Mouse (Mus musculus) subcutaneous adipose tissue, adult 2 months (tissue): ENCODE measurements around the gene Bckdha. TPM values are rescaled to one million over a fixed set of nuclear protein-coding genes. Genes with fewer than 3 reads are reported as not detected.

Experiments
- polyA plus RNA-seq: library from polyadenylated mRNA; depleted of rRNA; stranded (reverse); fragments of >200 nt; gene quantifications from 2 replicates; pipeline ENCODE4 v1.2.3, GENCODE M21; 2012; ENCODE audit warnings: low replicate concordance; rRNA removed

The Bckdha gene
- 292 and 459 TPM in 2 replicates for polyA plus RNA-seq

GRCm38 (mm10) chr7:25658657-25659472 is at the start of gene Bckdha, which contains the start of gene Exosc5:
Gene Bckdha, minus strand, starts transcription at chr7:25658981.
Gene Exosc5, plus strand, starts transcription at chr7:25659164.

GRCm38 (mm10) chr7:25686680-25687531 is 28.1 kb upstream of the Bckdha start, which contains the start of gene Tgfb1:
Gene Tgfb1, plus strand, starts transcription at chr7:25687002.

GRCm38 (mm10) chr7:25680514-25681258 is 21.9 kb upstream of the Bckdha start, which contains the start of gene B9d2:
Gene B9d2, plus strand, starts transcription at chr7:25680780.

GRCm38 (mm10) chr7:25674719-25675300 is 16.0 kb upstream of the Bckdha start, which contains the start of gene Tmem91:
Gene Tmem91, minus strand, starts transcription at chr7:25675166.

GRCm38 (mm10) chr7:25626509-25627430 is 32.0 kb downstream of the Bckdha start, which contains the start of gene B3gnt8:
Gene B3gnt8, plus strand, starts transcription at chr7:25626654.

GRCm38 (mm10) chr7:25618865-25619721 is 39.7 kb downstream of the Bckdha start, which contains the start of gene Dmac2:
Gene Dmac2, plus strand, starts transcription at chr7:25619414.

GRCm38 (mm10) chr7:25615706-25616011 is 43.1 kb downstream of the Bckdha start, which contains the start of gene Erich4:
Gene Erich4, minus strand, starts transcription at chr7:25615892.

Other genes with a start within 250 kb of the Bckdha start
- gene Cxcl17, start 246.1 kb downstream of the Bckdha start, polyA plus RNA-seq: 0.17 and 33.5 TPM in 2 replicates
- gene Ceacam1, start 181.4 kb downstream of the Bckdha start, polyA plus RNA-seq: 13.7 and 21.6 TPM in 2 replicates
- gene Ceacam2, start 119.1 kb downstream of the Bckdha start, polyA plus RNA-seq: 0.14 and 0.29 TPM in 2 replicates
- 0.18 TPM in 1 of 2 replicates, not detected in the other for gene Erich4, start 43.1 kb downstream of the Bckdha start, polyA plus RNA-seq
- gene Dmac2, start 39.6 kb downstream of the Bckdha start, polyA plus RNA-seq: 33.4 and 43.7 TPM in 2 replicates
- 16.1 and 17.9 TPM in 2 replicates for gene B3gnt8, start 32.3 kb downstream of the Bckdha start, polyA plus RNA-seq
- 72.4 and 79.6 TPM in 2 replicates for gene Exosc5, start 183 bp upstream of the Bckdha start, polyA plus RNA-seq
- gene Tmem91, start 16.2 kb upstream of the Bckdha start, polyA plus RNA-seq: 1.4 and 2.1 TPM in 2 replicates
- gene B9d2, start 21.8 kb upstream of the Bckdha start, polyA plus RNA-seq: 35.0 and 43.1 TPM in 2 replicates
- gene Tgfb1, start 28.0 kb upstream of the Bckdha start, polyA plus RNA-seq: 33.7 and 48.0 TPM in 2 replicates
- 48.8 and 69.9 TPM in 2 replicates for gene Ccdc97, start 60.1 kb upstream of the Bckdha start, polyA plus RNA-seq
- 28.5 and 60.3 TPM in 2 replicates for gene Hnrnpul1, start 95.8 kb upstream of the Bckdha start, polyA plus RNA-seq
- gene Axl, start 129.7 kb upstream of the Bckdha start, polyA plus RNA-seq: 97.5 and 179 TPM in 2 replicates
- 8.0 and 13.6 TPM in 2 replicates for gene Cyp2s1, start 157.9 kb upstream of the Bckdha start, polyA plus RNA-seq
- gene Cyp2b10, start 238.6 kb upstream of the Bckdha start, polyA plus RNA-seq: 0.09 and 0.27 TPM in 2 replicates